Mouse (Mus musculus) forebrain, embryonic 12.5 days (tissue): ENCODE data around the gene Gstm7. TPM values are rescaled to one million over a fixed set of nuclear protein-coding genes. Genes with fewer than 3 reads are reported as not detected.
"Not testable (repeated sequence)": the region's sequence is repeated elsewhere in the genome, so short reads cannot be mapped to it uniquely, and the experiment has no call there.

Experiments used
- ATAC-seq: fragments of 200-750 bp; cut with Nextera tagmentation; 2 replicates; pipeline ENCODE4 v1.8.0; 2017; ENCODE audit warnings: moderate TSS enrichment; ENCODE audit not compliant: low FRiP score
- H3K27ac ChIP-seq: fragments of 300-500 bp; sonication (generic); 2 replicates; pipeline ENCODE4 v1.5.1; 2016; ENCODE audit warnings: mild to moderate bottlenecking
- H3K27me3 ChIP-seq: fragments of 300-500 bp; sonication (generic); 2 replicates; pipeline ENCODE4 v1.6.1; 2016; ENCODE audit warnings: mild to moderate bottlenecking
- H3K36me3 ChIP-seq: fragments of 300-500 bp; sonication (generic); replicated peaks from 2 replicates; pipeline ENCODE4 v1.6.1; 2016; ENCODE audit warnings: mild to moderate bottlenecking
- H3K4me1 ChIP-seq: fragments of 300-500 bp; sonication (generic); 2 replicates; pipeline ENCODE4 v1.6.1; 2016
- H3K4me2 ChIP-seq: fragments of 300-500 bp; sonication (generic); 2 replicates; pipeline ENCODE4 v1.6.1; 2016; ENCODE audit warnings: mild to moderate bottlenecking, moderate library complexity
- H3K4me3 ChIP-seq: fragments of 300-500 bp; sonication (generic); replicated peaks from 2 replicates; pipeline ENCODE4 v1.5.1; 2016; ENCODE audit warnings: mild to moderate bottlenecking
- H3K9ac ChIP-seq: fragments of 300-500 bp; sonication (generic); 2 replicates; pipeline ENCODE4 v1.6.1; 2016; ENCODE audit warnings: mild to moderate bottlenecking
- H3K9me3 ChIP-seq: fragments of 300-500 bp; sonication (generic); 2 replicates; pipeline ENCODE4 v1.6.1; 2016
- WGBS: fragments of 180-500 bp; shearing (Covaris S2); methylation state at CpG from one replicate; pipeline ENCODE4 v1.1.7; 2016; 5-methylcytosine and 5-hydroxymethylcytosine counted together
- polyA plus RNA-seq: library from polyadenylated mRNA; unstranded; fragments of >200 nt; fragmentation: Nextera tagmentation; extraction: Ambion mirVana; gene quantifications from 2 replicates; pipeline ENCODE4 v1.2.1, GENCODE M21; 2016

Gene Gstm7
- polyA plus RNA-seq, 1 experiment from 2014 or later, result 63.8 TPM

DNA sequence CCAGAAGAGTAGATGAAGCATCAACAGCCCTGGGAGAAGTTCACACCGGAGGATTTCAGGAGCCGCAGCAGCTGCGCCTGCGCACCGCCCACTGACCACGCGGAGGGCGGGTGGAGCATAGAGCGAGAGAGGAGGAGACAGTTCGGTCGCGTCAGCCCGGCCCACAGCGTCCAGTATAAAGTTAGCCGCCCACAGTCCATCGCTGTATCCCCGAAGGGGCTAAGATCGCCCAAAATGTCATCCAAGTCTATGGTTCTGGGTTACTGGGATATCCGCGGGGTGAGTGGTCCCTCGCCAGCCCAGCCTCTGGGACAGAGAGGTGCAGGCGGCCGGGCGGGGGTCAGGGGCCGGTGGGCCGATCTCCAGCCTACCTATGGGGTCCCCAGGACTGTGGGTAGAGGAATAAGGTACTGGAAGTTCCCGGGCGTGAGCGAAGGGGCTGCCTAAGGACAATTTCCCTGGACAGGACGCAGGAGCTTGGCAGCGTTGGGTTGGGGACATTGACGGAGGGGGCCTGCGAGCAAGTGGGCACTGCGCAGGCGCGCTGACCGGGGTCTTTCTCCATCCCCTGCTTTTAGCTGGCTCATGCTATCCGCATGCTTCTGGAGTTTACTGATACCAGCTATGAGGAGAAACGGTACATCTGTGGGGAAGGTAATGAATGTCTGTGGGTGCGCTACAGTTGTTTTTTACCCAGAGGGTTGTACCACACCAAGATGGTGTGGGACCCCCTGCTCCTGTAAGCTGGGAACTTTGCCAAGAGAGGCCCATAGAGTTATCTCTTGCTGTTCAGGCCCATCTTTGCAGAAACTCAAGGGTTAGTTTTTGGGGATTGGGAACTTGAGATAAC is 35.7 kb downstream of the Gstm7 start, which contains the start of gene Gstm5:
TSS of gene Gstm5 (plus strand) at position 102 of the 850 bp plus-strand sequence.
- ATAC-seq, result peak; percentile 96
- 4% methylated on average over 40 of the region's 40 CpGs for WGBS
- H3K27ac ChIP-seq, result peak within 1 kb of the TSS; percentile 43
- H3K27me3 ChIP-seq, result no peaks in the 10 kb centered on the region
- H3K9ac ChIP-seq, result peak within 1 kb of the TSS; percentile 77
- peak within 1 kb of the TSS; percentile 75 for H3K4me2 ChIP-seq
- H3K4me3 ChIP-seq, result peak within 1 kb of the TSS; percentile 62
- no peaks in the 10 kb centered on the region for H3K9me3 ChIP-seq
- peaks cover 12% of the 10 kb centered on the region for H3K4me1 ChIP-seq
- peaks cover 10% of the 10 kb centered on the region for H3K36me3 ChIP-seq

- 13% methylated on average over 6 of the region's 6 CpGs for WGBS
- Histone ChIP-seq H3K27me3 (no peaks in the 10 kb centered on the region), H3K4me3 (peak overlapping the region; percentile 62), H3K27ac (no peak overlapping the region), H3K9ac (peak overlapping the region; percentile 77), H3K4me1 (peaks cover 12% of the 10 kb centered on the region), H3K9me3 (no peaks in the 10 kb centered on the region), H3K36me3 (peaks cover 10% of the 10 kb centered on the region), H3K4me2 (peak overlapping the region; percentile 75)
- peak; percentile 36 for ATAC-seq
Observed at GRCm38 (mm10) chr3:107895194-107895719, 36.4 kb downstream of the Gstm7 start.

GRCm38 (mm10) chr3:107889236-107889635 is 42.4 kb downstream of the Gstm7 start:
- 75% methylated on average over 2 of the region's 2 CpGs for WGBS
- not testable (repeated sequence) for H3K9ac ChIP-seq, H3K4me2 ChIP-seq, H3K27ac ChIP-seq, H3K36me3 ChIP-seq, H3K27me3 ChIP-seq, H3K4me1 ChIP-seq, H3K4me3 ChIP-seq, ATAC-seq, H3K9me3 ChIP-seq

GRCm38 (mm10) chr3:107887674-107888495 is 43.7 kb downstream of the Gstm7 start:
- Histone ChIP-seq H3K4me1 (no peaks in the 10 kb centered on the region), H3K27me3 (0 out of 2 replicates have a peak, but pooled peaks cover 4% of the 10 kb centered on the region), H3K4me3 (no peak overlapping the region), H3K9ac (no peak overlapping the region; the same call in 1 of the 2 replicates), H3K9me3 (no peaks in the 10 kb centered on the region), H3K27ac (no peak overlapping the region), H3K4me2 (no peak overlapping the region), H3K36me3 (no peaks in the 10 kb centered on the region)
- WGBS, result 90% methylated on average over 9 of the region's 9 CpGs
- no peak for ATAC-seq

DNA sequence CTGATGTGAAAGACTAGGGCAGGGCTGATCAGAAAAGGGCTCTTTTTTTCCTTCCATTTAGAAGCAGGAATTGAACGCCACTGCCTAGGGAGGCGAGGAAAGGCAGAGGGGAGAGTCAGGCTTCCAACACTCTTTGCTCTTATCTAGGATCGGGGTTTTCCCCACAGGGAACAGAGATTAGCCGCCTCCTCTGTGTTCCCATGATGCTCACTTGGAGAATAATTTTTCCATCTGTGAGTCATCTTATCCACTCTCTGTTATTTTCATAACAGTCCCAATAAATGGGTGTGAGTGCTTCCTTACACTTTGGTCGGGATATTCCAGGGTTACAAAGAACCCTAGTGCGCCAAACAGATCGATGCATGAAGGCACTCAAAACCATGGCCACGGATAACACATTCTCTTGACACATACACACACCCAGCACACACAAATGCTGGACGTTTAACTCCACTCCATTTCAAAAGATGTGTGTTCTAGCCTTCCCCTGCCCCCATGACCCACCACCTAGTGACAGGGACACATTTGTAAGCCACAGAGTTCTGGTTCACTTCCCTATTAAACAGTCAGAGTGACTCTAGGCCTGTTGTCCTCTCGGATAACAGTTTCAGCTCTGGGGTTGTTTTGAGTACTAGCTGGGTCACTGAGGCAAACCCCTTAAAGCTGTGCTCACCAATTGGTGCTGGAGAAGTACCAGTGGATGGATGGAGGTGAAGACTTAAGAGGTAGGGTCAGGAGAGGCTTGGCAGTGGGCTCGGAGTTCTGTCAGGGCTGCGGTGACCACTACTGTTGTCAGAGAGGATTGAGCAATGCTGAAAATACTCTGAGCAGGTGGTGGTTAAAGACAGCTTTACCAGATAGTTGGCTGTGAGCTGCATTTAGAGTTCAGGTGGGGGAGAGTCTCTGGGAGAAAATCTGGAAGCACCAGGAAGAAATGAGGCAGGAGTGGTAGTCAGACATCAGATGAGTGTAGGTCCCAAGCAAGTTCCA is 53.6 kb downstream of the Gstm7 start:
- WGBS, result 86% methylated on average over 12 of the region's 12 CpGs
- Histone ChIP-seq H3K9me3 (no peaks in the 10 kb centered on the region), H3K4me2 (no peak overlapping the region), H3K27ac (no peak overlapping the region), H3K4me1 (no peaks in the 10 kb centered on the region), H3K27me3 (no peaks in the 10 kb centered on the region), H3K36me3 (no peaks in the 10 kb centered on the region), H3K9ac (no peak overlapping the region), H3K4me3 (no peak overlapping the region)
- ATAC-seq, result no peak

GRCm38 (mm10) chr3:107877005-107877404 is 54.6 kb downstream of the Gstm7 start, which contains the start of gene Eps8l3:
TSS of gene Eps8l3 (plus strand) at chr3:107877229.
- Histone ChIP-seq H3K27me3 (no peaks in the 10 kb centered on the region), H3K36me3 (no peaks in the 10 kb centered on the region), H3K27ac (no peak within 1 kb of the TSS), H3K4me2 (no peak within 1 kb of the TSS), H3K4me1 (no peaks in the 10 kb centered on the region), H3K9me3 (no peaks in the 10 kb centered on the region), H3K4me3 (no peak within 1 kb of the TSS), H3K9ac (no peak within 1 kb of the TSS)
- 87% methylated on average over 5 of the region's 5 CpGs for WGBS
- no peak for ATAC-seq

Other genes with a start within 250 kb of the Gstm7 start
- gene Ahcyl1, start 235.3 kb downstream of the Gstm7 start, polyA plus RNA-seq, result 124 and 130 TPM in 2 replicates
- gene Csf1, start 171.3 kb downstream of the Gstm7 start, polyA plus RNA-seq, result 6.1 and 8.3 TPM in 2 replicates
- gene Eps8l3, start 54.6 kb downstream of the Gstm7 start, polyA plus RNA-seq, result not detected in 2 replicates
- 225 and 230 TPM in 2 replicates for gene Gstm5, start 36.0 kb downstream of the Gstm7 start, polyA plus RNA-seq
- 10.7 and 12.0 TPM in 2 replicates for gene Gstm6, start 11.9 kb upstream of the Gstm7 start, polyA plus RNA-seq
- gene Gstm3, start 37.5 kb upstream of the Gstm7 start, polyA plus RNA-seq, result not detected in 2 replicates
- 7.2 and 9.3 TPM in 2 replicates for gene Gstm2, start 54.6 kb upstream of the Gstm7 start, polyA plus RNA-seq
- gene Gstm1, start 86.2 kb upstream of the Gstm7 start, polyA plus RNA-seq, result 23.7 and 29.7 TPM in 2 replicates
- 11.3 and 12.2 TPM in 2 replicates for gene Gstm4, start 113.1 kb upstream of the Gstm7 start, polyA plus RNA-seq
- gene Ampd2, start 154.8 kb upstream of the Gstm7 start, polyA plus RNA-seq, result 47.3 and 50.5 TPM in 2 replicates
- gene Gnat2, start 161.0 kb upstream of the Gstm7 start, polyA plus RNA-seq, result 0.44 and 0.86 TPM in 2 replicates
- 198 and 205 TPM in 2 replicates for gene Gnai3, start 214.3 kb upstream of the Gstm7 start, polyA plus RNA-seq
- 0.44 and 0.63 TPM in 2 replicates for gene Gpr61, start 223.1 kb upstream of the Gstm7 start, polyA plus RNA-seq